Mouse (Mus musculus) spleen, postnatal 14 days (tissue): Measurements from ENCODE around the gene Kcnmb2.

ENCODE experiments used
- DNase-seq, 2 experiments: peaks; one replicate each; pipeline ENCODE4 v3.0.0; 2021 to 2022; ENCODE audit warnings: low spot score in 2 of 2

Kcnmb2 gene

GRCm38 (mm10) chr3:32132395-32133004 lies 230.2 kb downstream of the Kcnmb2 start:
- no peak for DNase-seq

- DNase-seq = no peak
Observed at GRCm38 (mm10) chr3:32144194-32144593, 241.9 kb downstream of the Kcnmb2 start.

- no peak for DNase-seq
Observed at GRCm38 (mm10) chr3:32144655-32145054, 242.3 kb downstream of the Kcnmb2 start.

GRCm38 (mm10) chr3:32147739-32148138 lies 245.4 kb downstream of the Kcnmb2 start:
- no peak for DNase-seq

GRCm38 (mm10) chr3:32149851-32150570 lies 247.7 kb downstream of the Kcnmb2 start:
- no peak for DNase-seq

- no peak for DNase-seq
Observed at GRCm38 (mm10) chr3:32180519-32180918, 278.2 kb downstream of the Kcnmb2 start.

- no peak for DNase-seq
Observed at GRCm38 (mm10) chr3:32185855-32186522, 283.7 kb downstream of the Kcnmb2 start.

- no peak for DNase-seq
Observed at GRCm38 (mm10) chr3:32188521-32188920, 286.2 kb downstream of the Kcnmb2 start.

GRCm38 (mm10) chr3:32188955-32189354 lies 286.6 kb downstream of the Kcnmb2 start:
- DNase-seq = no peak

GRCm38 (mm10) chr3:32189956-32190355 lies 287.6 kb downstream of the Kcnmb2 start:
- no peak for DNase-seq

- DNase-seq = no peak
Observed at GRCm38 (mm10) chr3:32194014-32194413, 291.7 kb downstream of the Kcnmb2 start.

GRCm38 (mm10) chr3:32226755-32227154 lies 324.4 kb downstream of the Kcnmb2 start:
- no peak for DNase-seq

GRCm38 (mm10) chr3:32236766-32237165 lies 334.5 kb downstream of the Kcnmb2 start:
- DNase-seq = no peak
